Mouse (Mus musculus) lung, postnatal 0 days (tissue): ENCODE data around the gene Flywch1.

Experiments
- CTCF ChIP-seq: IDR thresholded peaks from 2 replicates; pipeline ENCODE4 v1.5.1; 2016; ENCODE audit warnings: antibody characterized with exemption, mild to moderate bottlenecking
- EP300 ChIP-seq: IDR thresholded peaks from 2 replicates; pipeline ENCODE4 v1.6.1; 2016; ENCODE audit warnings: antibody characterized with exemption, mild to moderate bottlenecking, control low read depth

- TF ChIP-seq EP300 (no peak), CTCF (no peak)
Observed at GRCm38 (mm10) chr17:23717003-23717402, 54.4 kb downstream of the Flywch1 start.
